Mouse (Mus musculus) small intestine, adult 2 months (tissue): ENCODE data around the gene Grap2.

Experiments
- CTCF ChIP-seq: fragments of 200-500 bp; IDR thresholded peaks from 2 replicates; pipeline ENCODE4 v1.5.1; 2012; ENCODE audit warnings: low read depth, mild to moderate bottlenecking, control low read depth, inconsistent platforms, low read length, moderate library complexity, mixed read lengths; ENCODE audit not compliant: insufficient replicate concordance, insufficient read length; ENCODE audit errors: extremely low read depth
- POLR2A ChIP-seq: fragments of 200-500 bp; IDR thresholded peaks from 2 replicates; pipeline ENCODE4 v1.6.1; 2012; ENCODE audit warnings: low read depth, mild to moderate bottlenecking, control low read depth, inconsistent platforms, low read length, moderate library complexity

DNA sequence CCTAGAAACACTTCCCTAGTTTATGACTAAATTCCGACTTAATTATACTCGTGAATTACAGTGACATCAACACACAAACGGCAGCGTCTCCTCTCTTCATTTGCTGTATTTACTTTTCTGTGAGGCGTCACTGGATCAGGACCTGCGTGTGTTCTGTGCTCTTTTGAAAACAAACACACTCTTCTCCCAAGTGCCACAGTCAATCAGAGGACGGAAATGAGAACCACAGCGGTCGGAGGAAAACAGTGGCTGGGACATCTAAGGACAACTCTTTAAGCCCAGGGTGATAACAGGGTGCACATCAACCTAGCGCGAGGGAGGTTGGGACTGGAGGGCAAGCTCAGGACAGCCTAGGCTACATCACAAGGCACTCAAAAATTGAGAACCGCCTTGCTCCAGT, 12.9 kb upstream of the Grap2 start:
- TF ChIP-seq POLR2A (no peak), CTCF (no peak)
